Mouse (Mus musculus): ENCODE measurements at regions not wholly inside any gene's neighbourhood (a gene's known extent, or its start where the extent isn't known, plus 50 kb on each side); places are given as distances from the start of the nearest gene placed in this dataset.

GRCm38 (mm10) chr16:8351424-8351823 is 73.5 kb downstream of the Tmem114 start:
- no peak for ATAC-seq (ENCODE audit: insufficient number of reproducible peaks, low FRiP score, low TSS enrichment)

GRCm38 (mm10) chr16:8349148-8349547 is 75.8 kb downstream of the Tmem114 start:
- no peak for ATAC-seq (ENCODE audit: insufficient number of reproducible peaks, low FRiP score, low TSS enrichment)

GRCm38 (mm10) chr16:8348645-8349044 is 76.3 kb downstream of the Tmem114 start:
- ATAC-seq (ENCODE audit: insufficient number of reproducible peaks, low FRiP score, low TSS enrichment) = no peak

- no peak for ATAC-seq (ENCODE audit: insufficient number of reproducible peaks, low FRiP score, low TSS enrichment)
Observed at GRCm38 (mm10) chr16:8345216-8345615, 79.7 kb downstream of the Tmem114 start.

- ATAC-seq (ENCODE audit: insufficient number of reproducible peaks, low FRiP score, low TSS enrichment) = peak; percentile 61; the same call in 1 of the 2 replicates
Observed at GRCm38 (mm10) chr16:8333081-8333710, 91.7 kb downstream of the Tmem114 start.

- ATAC-seq (ENCODE audit: insufficient number of reproducible peaks, low FRiP score, low TSS enrichment) = no peak
Observed at GRCm38 (mm10) chr16:8311996-8312395, 112.9 kb downstream of the Tmem114 start.

- ATAC-seq (ENCODE audit: insufficient number of reproducible peaks, low FRiP score, low TSS enrichment) = no peak
Observed at GRCm38 (mm10) chr16:8306389-8306788, 118.5 kb downstream of the Tmem114 start.

Measured in cerebellum, adult (tissue).